Mouse (Mus musculus): ENCODE data around the gene Arhgap22.

Arhgap22 gene

DNA sequence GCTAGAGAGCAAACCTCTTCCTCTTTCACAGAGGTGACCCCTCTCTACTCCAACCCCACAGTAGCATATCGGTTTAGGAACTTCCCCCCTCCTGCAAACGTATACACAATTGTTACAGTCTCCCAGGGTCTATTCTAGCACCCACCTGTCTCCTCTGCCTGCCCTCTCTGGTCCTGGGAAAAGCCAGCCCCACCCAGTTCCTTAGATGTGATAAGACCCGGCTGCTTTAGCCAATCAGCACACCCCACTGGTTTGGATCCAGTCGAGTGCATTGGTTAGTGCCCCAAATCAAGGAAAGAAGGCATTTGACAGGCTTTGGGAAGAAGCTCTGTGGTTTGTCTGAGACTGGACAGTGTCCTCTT is 922 bp downstream of the Arhgap22 start:
- no peak for DNase-seq (ENCODE audit: low read depth, low spot score)

DNA sequence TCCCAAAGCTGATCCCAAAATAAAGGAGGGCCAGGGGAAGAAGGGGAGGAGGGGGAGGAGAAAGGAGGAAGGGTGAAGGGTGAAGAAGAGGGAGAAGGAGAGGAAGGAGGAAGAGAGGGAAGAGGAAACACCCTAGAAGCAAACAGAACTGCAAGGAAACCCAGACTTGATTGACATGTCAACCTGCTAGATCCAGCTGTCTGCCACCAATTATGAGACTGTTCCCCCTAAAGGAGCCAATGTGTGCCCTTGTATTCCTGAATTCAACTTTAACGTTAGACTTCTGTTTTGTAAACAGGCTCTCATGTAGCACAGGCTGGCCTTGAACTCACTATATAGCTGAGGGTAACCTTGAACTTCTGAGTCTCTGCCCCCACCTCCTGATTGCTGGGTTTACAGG is 1.3 kb downstream of the Arhgap22 start:
- DNase-seq (ENCODE audit: low read depth, low spot score) = no peak

DNA sequence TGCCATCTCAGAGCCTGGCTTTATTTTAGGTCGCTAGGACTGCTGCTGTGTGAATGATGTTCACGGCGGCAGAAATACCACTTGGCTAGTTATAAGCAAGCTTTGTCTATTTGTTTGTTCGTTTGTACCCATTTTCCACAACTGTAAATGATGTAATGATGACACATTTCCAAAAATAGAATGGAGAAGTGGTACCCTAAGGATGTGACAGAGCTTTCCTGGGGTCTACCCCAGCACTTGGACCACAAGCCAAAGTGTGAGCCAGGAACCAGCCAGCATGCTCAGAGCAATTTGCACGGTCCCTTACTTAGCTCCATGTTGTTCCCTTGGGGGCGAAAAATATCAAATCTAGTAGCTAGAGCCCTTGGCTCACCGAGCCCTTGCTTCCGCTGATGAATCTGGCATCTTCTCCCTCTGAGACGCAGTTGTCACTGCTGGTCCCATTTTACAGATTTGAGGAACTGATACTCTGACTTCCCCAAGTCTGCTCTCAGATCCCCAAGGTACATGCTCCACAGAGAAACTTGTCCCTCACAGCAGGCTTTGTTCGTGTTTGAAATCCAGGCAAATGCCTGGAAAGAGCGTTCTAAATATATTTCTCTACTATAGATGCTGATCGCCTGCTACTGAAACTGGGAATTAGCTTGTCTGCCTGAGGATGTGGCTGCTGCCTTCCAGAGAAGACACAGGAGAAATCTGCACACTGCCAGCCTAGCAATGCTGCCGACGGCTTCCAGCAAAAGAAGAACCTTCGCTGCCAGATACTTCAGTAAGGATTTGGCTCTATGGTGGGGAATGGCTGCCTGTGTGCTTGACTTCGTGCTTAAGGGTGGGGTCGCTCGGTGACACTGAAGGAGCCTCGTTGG is 2.8 kb downstream of the Arhgap22 start:
- no peak for DNase-seq (ENCODE audit: low read depth, low spot score)

DNA sequence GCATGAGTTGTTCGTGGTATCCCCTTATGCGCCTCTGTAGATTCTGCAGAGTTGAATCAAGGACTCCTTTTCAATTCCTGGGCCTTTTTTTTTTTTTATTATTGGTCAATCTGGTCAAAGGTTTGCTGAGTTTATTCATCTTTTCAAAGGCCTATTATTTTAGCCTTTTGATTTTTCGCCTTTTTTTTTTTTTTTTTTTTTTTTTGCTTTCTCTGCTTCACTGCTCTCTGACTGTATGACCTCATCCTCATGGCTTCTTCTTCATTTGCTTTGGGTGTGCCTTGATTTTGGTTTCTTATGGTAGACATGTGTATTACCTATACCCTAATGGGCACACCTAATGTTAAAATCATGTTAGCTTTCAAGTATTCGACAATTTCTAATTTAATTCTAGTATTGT is 11.4 kb downstream of the Arhgap22 start:
- DNase-seq (ENCODE audit: low read depth, low spot score) = no peak

DNA sequence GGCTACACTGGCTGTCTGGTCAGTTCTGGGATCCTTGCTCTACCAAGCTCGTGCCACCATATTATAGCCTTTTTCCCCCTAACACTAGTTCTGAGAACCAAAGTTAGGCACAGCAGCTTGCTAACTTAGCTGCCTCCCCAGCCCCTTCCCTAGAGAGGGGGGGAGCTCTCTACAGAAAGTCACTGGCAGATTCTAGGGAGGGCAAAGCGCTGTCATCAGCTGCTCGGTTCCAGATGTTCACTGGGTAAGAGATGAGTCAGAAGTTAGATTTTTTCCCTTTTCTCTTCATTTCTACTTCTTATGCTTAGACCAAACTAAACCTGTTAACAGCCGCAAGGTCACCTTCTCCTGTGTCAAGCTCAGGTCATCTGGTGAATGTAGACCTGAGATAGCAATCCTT is 16.8 kb downstream of the Arhgap22 start:
- DNase-seq (ENCODE audit: low read depth, low spot score) = no peak

DNA sequence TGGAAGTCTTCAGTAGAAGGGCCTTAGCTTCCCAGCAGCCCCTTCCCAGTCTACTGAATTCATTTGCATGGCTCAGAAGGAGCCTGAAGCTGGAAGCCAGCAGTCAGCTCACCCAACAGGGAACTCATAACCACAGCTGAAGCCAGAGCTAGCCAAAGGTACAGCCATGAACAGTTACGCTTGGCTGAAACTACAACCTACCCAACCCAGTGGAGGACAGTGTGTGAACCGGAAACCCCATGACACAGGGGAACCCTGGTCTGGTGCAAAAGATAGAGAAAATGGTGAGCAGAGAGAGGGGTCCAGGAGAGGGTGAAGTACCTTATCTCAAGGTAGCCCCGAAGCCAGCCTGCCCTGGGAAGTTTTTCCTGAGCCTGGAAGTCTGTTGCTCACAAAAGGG is 17.5 kb downstream of the Arhgap22 start:
- no peak for DNase-seq (ENCODE audit: low read depth, low spot score)

DNA sequence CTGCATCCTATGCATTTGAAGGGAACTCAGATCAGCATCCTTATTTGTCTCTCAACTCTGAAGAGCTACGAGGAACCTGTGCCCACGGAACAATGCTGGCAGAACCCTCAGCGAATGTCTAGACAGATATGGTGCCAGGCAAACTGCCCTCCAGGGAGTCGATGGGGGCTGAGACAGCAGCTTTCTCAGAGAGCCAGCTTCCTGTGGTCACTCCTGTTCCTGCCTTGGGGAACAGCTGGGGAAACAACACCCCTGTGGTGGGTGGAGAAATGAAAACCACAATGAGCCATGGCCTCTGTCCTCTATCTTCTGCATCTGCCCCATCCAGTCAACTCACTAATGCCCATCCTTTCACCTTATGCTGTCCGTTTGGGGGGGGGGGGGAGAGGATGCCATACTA is 18.2 kb downstream of the Arhgap22 start:
- DNase-seq (ENCODE audit: low read depth, low spot score) = no peak

DNA sequence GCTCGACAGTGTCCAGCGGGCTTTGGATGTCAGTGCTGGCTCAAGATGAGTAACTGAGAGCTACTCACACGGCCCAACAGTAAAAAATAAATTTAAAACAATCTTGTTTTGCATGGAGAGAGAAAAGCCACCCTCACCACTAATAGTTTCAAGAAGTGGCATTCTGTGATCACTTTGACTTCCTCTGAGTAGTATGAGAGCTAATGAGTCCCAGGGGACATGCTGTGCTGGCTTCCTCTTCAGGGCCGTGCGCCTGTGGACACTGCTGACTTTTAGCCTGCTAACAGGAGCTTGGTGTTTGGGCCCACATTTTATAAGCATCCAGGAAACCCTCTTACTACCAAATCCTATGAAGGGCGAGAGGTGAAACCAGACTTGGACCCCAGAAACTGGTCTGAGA is 21.8 kb downstream of the Arhgap22 start:
- no peak for DNase-seq (ENCODE audit: low read depth, low spot score)

DNA sequence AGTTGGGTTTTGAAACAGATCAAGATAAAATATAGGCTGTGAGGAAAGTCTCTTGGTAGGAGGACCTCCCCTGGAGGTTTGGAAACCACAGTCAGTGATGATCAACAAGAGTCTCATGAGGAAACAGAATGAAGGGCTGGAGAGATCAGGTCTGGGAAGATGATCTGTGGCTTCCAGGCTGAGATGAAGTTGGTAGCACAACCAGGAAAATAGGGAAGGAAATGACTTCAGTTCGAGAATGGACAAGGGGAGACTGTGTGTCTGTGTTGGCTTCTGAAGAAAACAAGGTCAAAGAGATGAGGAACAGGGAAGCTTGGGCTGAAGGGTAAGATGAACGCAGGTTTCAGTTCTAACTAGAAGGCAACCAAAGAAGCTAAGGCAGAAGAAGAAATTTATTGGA is 26.6 kb downstream of the Arhgap22 start:
- DNase-seq (ENCODE audit: low read depth, low spot score) = no peak

DNA sequence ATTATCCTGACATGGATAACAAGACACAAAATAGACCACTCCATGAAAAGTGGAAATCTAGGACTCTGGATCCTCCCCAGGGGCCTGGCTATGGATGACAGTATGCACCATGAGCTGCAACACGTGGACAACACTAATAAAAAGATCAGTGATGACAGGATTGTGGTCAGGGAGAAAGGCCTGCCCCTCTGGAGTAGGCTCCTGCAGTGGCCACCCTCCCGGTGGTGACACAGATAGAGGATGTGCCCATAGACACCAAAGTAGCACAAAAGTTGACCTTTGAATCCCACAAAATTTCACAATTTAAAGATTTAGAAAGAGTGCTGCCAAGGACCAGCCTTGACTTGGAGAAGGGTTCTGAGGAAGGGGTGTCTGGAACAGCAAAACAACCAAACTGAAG is 29.4 kb downstream of the Arhgap22 start:
- no peak for DNase-seq (ENCODE audit: low read depth, low spot score)

DNA sequence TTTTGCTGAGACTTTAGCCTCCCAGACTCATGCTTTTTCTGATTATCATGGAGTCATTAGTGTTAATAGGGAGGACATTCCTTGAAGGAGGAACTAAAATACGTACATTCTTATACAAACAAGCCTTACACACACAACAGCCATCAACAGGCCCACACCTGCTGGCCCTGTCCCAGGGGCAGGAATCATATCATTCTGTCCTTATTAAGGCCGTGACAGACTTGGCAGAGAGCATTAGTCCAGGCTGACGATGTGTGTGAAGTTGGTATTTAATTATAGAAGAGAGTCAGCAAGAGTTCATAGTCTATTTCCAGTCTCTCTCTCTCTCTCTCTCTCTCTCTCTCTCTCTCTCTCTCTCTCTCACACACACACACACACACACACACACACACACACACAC is 30.7 kb downstream of the Arhgap22 start:
- no peak for DNase-seq (ENCODE audit: low read depth, low spot score)

DNA sequence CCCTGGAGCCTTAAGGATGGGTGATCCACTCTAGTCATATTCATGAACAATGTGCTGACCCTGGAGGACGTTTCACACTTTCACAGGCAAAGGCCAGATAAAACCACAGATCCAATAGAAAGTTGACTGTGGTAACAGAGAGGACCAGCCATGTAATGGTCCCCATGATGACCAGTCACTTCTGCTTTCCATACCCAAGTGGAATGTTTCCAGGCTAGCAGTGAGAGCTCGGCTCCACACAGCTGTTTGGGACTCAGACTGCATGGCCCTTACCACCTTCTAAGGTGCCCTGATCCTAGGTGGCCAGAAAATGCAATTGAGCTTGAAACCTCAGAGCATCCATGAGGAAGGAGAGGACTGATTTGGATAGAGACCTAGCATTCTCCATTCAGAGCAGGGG is 31.1 kb downstream of the Arhgap22 start:
- no peak for DNase-seq (ENCODE audit: low read depth, low spot score)

DNA sequence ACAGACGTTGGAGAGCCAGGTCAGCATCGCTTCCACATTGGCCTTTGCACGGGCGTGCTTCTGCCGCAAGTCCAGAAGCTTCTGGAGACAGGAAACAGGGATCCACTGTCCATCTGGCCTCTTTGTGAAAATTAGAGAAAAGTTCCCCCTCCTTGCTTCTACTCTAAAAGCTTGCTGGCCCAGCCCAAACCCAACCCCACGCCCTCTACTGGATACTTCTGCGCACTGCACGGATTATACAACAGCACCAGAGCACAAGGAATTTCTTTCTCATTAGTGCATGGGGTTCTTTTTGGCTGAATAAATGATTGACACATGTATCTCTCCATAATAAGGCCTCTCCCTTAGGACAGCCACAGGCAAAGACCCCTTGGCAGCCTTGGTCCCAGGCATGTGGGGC is 32.6 kb downstream of the Arhgap22 start:
- no peak for DNase-seq (ENCODE audit: low read depth, low spot score)

DNA sequence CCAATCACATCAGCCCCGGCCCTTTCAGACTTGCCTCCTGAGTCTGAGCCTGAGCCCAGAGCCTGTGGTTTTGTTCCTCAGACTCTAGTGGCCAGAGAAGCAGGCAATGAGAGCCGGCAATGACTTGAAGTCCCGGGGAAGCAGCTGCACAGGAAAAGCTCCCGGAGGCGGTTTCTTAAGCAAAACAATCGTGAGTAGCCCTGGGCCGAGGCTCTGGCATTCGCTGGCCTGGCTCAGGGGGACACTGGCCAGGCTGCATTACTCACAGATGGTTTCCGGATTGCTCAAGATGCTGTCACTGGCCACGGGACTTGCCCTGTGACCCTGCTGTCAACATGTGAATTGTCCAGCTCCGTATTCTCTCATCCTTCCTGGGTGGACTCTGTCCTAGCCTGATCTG is 33.8 kb downstream of the Arhgap22 start:
- DNase-seq (ENCODE audit: low read depth, low spot score) = no peak

DNA sequence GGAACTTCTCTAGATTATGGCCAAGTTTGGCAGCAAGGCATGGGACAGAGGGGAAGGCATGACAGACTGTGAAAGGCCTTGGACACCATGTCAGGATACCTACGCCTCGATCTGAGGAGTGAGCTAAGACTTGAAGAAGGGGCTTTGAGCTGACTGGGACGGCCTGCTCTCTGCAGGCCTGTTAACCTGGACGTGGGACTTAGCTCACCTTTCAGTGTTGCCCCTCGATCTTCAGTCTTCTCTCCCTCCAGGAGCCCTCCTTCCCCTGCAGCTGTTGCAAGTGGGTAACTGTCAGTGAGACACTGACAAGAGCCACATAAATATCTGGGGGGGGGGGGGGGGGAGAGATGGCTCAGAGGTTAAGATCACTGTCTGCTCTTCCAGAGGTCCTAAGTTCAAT is 34.9 kb downstream of the Arhgap22 start:
- DNase-seq (ENCODE audit: low read depth, low spot score) = no peak

DNA sequence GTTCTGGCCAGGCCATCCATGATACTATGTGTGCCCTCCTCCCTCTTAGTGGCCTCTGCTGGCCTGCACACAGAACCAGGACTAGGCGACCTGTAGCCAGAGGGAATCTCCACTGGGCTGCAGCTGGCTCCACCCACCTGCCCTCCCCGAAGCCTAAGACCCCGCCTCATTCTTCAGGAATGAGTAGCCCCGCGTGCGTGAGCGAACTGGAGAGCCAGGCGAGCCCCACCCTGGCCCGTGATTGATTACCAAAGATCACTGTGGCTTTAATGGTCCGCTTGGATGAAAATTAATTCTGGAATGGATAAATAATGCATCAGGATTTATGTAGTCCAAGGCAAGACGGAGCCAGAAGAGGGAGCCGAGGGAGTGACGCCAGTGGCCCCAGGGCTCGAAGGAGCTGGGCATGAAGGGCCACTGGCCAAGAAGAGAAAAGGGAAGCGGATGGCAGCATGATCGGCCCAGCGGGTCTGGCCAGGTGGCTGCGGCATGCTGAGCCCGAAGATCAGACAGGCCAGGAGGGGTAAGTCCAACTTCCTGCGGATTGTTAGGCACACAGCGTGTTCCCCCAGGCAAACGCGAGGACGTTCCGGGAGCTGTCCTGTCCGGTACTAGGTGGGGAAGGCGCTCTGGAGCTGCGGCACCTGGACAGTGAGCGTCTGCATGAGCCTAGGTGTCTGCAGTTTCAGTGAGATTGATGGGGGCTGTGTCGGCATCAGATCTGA is 36.6 kb downstream of the Arhgap22 start:
- no peak for DNase-seq (ENCODE audit: low read depth, low spot score)

DNA sequence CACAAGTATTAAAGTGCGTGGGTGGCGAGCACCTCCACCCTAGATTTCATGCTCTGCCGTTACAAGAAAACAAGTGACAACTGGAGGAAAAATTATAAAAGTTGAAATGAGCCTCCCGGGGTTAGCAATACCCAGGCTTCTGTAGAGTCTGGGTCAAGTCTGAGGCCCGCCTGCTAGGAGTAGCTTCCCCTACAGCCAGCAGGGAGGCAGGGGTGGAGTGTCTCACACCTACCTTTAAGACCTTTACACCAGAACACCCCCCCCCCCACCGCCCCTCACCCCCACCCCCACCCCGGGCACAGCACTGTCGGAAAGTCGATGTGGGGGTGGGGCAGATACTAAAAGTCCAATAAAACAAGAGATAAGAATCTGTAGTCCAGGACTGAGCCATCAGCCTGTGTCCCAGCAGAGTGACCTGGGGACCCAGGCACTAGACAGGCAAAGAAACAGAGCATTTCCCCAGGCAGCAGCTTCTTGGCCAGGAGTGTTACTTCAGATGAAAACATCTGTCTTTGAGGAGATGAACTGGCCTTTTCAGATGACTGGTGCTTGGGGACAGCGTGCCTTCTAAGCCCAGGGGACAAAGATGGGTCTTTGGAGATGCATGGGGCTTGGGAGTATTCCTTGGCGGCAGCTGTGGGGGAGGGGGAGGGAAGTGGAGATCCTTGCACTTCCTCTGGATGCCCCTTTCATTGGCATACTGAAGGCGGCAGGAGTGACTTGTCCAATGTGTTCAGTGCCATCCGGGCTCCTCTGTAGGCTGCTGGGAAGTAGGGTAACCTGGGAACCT is 37.3 kb downstream of the Arhgap22 start:
- DNase-seq (ENCODE audit: low read depth, low spot score) = no peak

DNA sequence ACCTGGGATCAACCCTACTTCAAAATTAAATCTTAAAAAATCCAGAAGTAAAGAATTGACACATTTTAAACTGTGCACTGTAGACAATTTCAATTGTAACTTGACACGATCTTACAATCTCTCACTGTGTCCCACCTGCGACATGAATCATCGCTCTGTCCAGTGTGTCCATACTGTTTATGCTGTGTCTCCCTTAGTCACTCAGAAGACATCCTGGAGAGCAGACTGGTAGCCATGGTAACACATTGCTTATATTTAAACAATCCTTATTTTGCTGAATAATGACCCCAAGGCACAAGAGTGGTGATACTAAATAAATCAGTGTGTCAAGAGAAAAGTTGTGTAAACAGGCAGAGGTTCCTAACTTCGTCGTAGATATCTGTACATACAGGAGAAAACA is 44.4 kb downstream of the Arhgap22 start:
- no peak for DNase-seq (ENCODE audit: low read depth, low spot score)

DNA sequence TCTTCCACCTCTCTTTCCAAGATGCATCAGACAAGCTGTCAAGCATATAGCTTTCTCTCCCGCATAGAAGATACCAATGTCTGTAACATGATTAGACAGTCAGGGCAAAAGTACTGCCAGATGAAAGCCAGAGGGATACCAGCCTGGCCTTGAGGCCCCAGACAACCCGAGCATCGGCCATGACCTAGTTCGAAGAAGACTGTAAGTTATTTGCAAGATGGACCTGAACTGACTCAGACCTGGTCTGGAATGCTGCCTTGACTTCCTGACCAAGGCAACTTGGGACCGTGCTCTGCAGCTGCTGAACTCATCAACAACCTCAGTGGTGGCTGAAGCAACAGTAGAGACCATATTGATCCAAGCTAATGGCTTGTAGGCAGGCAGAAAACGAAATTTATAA is 46.3 kb downstream of the Arhgap22 start:
- no peak for DNase-seq (ENCODE audit: low read depth, low spot score)

DNA sequence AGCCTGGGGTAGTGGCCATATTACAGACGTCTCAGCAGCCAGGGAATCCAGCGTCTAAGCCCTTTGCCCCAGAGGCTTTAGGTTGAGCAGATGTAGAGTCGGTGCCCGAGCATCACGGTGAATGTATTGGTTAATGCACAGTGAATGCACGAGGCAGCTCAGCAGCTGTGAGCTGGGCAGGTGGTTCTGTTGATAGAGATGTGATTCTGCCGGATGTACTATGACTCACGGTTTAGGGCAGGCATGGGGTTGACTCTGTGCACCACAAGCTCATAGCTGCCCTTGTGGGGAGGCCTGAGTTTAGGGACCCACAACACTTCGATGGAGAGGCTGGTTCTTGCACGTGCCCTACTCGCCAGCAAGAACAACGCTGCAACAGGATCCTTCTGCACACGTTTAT is 51.0 kb downstream of the Arhgap22 start:
- no peak for DNase-seq (ENCODE audit: low read depth, low spot score)

DNA sequence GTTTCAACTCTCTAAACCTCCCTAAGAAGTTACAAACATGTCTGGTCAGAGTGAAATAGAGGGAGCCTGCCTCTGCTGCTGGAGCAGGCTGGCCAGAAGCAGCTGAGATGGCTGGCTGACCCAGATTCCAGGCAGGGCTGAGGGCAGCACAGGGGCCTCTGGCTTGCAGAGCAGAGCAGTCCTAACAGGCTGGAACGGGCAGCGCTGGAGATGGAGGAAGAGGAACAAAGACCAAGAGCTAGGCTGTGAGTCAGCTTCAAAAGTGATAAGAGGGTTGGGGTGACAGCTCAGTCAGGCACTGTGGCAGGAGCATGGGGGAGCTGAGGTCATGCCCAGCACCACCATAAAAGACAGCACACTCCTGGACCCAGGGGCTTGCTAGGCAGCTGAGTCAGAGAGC is 62.4 kb downstream of the Arhgap22 start:
- no peak for DNase-seq (ENCODE audit: low read depth, low spot score)

DNA sequence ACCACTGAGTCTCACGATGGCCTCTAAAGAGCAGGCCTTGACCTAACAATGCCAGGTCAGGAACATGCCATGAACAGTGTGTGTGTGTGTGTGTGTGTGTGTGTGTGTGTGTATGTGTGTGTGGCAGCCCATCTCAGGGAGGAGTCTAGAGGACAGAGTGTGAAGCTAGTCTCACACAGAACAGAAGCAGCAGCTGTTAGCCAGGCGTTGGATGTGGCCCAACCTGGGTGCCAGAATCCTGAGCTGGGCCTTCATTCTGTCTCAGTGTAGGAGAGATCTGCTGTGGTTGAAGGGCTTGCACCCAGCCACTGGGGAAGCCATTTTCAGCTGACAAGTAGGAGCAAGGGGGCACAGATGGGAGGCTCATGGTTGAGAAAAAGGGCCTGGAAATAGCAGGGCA is 64.5 kb downstream of the Arhgap22 start:
- DNase-seq (ENCODE audit: low read depth, low spot score) = no peak

DNA sequence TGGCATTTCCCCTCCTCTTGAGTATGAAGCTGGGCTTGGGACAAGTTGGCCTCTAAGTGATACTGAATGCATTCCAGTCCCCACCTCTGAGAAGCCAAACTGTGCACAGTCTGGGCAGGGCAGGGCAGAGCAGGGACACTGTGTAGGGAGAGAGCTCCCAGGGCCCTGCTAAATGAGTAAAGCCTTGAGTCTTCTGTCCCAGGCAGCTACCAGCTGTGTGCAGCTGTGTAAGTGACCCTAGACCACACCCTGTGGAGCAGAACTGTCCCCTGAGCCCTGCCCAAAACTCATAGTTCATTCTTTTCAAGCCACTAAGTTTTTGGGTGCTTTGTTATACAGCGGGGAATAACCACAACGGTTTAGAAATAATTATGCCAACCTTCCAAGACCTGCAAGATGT is 67.1 kb downstream of the Arhgap22 start:
- no peak for DNase-seq (ENCODE audit: low read depth, low spot score)

Measured in retina, postnatal 7 days (tissue).